Mouse (Mus musculus): ENCODE measurements around the gene P4ha3. TPM values are rescaled to one million over a fixed set of nuclear protein-coding genes. Genes with fewer than 3 reads are reported as not detected.

Gene P4ha3
- total RNA-seq (2012; rRNA removed) (0.35 and 0.39 TPM in 2 replicates), polyA plus RNA-seq (2012; ENCODE audit: insufficient read depth in 1 of 2, insufficient read length in 2 of 2, low read depth in 1 of 2, low replicate concordance in 2 of 2, missing spikeins in 1 of 2) (not detected)

DNA sequence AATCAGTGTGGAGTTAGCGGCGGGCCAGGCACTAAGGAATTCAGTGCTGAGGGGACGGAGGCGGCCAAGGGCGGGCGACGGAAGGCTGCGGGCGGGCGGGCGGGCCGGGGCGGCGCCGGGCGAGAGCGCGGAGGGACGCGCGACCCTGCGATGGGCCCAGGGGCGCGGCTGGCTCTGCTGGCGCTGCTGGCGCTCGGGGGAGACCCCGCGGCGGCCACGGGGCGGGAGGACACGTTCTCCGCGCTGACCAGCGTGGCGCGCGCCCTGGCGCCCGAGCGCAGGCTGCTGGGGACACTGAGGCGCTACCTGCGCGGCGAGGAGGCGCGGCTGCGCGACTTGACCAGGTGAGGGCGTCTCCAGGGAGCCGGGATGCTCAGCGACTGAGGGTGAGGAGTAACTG lies at the start of gene P4ha3:
Gene P4ha3, plus strand, starts transcription at position 138 of the 400 bp plus-strand sequence.
- Histone ChIP-seq H3K27ac (ENCODE audit: control insufficient read depth, low read depth, low read length) (no peak within 1 kb of the TSS), H3K79me2 (ENCODE audit: control insufficient read depth, insufficient read depth, low read length, poor library complexity) (no peaks in the 10 kb centered on the region), H3K9me3 (replicated peaks; ENCODE audit: insufficient read depth, low read length) (no peaks in the 10 kb centered on the region), H3K36me3 (ENCODE audit: control insufficient read depth in 1 of 2, insufficient read depth in 2 of 2, low read length in 2 of 2) (no peaks in the 10 kb centered on the region; a peak in 1 of 4 replicates), H3K4me1 (ENCODE audit: control insufficient read depth in 1 of 2, insufficient read depth in 2 of 2, low read length in 2 of 2) (0 out of 4 replicates have a peak, but pooled peaks cover 0 to 5% of the 10 kb centered on the region in 2 experiments), H3K27me3 (ENCODE audit: control insufficient read depth in 1 of 2, insufficient read depth in 2 of 2, low read length in 2 of 2) (peaks cover 0 to 4% of the 10 kb centered on the region in 2 experiments; a peak in 2 of 4 replicates), H3K4me3 (ENCODE audit: control insufficient read depth in 1 of 2, insufficient read depth in 1 of 2, low read depth in 2 of 2, low read length in 2 of 2) (no peak within 1 kb of the TSS), H3K9ac (ENCODE audit: control insufficient read depth, low read depth, low read length, poor library complexity, severe bottlenecking) (no peak within 1 kb of the TSS)
- no peak for DNase-seq (ENCODE audit: low read depth, low spot score)
- TF ChIP-seq RAD21 (IDR thresholded peaks at IDR 0.05; ENCODE audit: low read depth, low read length) (no peak), CTCF (IDR thresholded peaks at IDR 0.05 in 2 of 3, conservative IDR thresholded peaks at IDR 0.05 in 1 of 3; ENCODE audit: control insufficient read depth in 1 of 3, insufficient read depth in 1 of 3, low read depth in 2 of 3, low read length in 3 of 3, poor library complexity in 1 of 3, severe bottlenecking in 1 of 3) (peak in 1 of 3 experiments; percentile 9; a peak in 1 of 6 replicates)

DNA sequence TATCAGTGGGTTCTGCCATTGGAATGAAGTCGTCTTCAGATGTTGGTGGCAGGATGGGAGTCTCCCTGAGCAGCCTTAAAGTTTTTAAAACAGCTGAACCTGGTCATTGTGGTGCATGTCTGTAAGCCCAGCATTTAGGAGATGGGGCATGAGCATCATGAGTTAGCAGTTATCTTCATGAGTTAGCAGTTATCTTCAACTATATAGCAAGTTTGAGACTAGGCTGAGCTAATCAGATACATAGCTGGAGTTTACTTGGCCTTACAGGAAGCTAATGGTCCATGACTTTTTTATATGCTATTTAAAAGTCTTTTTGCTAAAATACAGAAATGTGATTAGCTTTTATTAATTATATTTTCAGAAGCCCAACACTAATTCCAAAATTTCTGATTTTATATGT lies 47.0 kb upstream of the P4ha3 start:
- no peaks in the 10 kb centered on the region for H3K27me3 ChIP-seq (ENCODE audit: control insufficient read depth in 1 of 2, insufficient read depth in 2 of 2, low read length in 2 of 2)
- peaks cover 0 to 32% of the 10 kb centered on the region in 2 experiments; a peak in 2 of 4 replicates for H3K36me3 ChIP-seq (ENCODE audit: control insufficient read depth in 1 of 2, insufficient read depth in 2 of 2, low read length in 2 of 2)
- H3K79me2 ChIP-seq (ENCODE audit: control insufficient read depth, insufficient read depth, low read length, poor library complexity), result no peaks in the 10 kb centered on the region
- H3K9me3 ChIP-seq (replicated peaks; ENCODE audit: insufficient read depth, low read length), result no peaks in the 10 kb centered on the region
- no peak overlapping the region for H3K4me3 ChIP-seq (ENCODE audit: control insufficient read depth in 1 of 2, insufficient read depth in 1 of 2, low read depth in 2 of 2, low read length in 2 of 2)
- no peak overlapping the region for H3K9ac ChIP-seq (ENCODE audit: control insufficient read depth, low read depth, low read length, poor library complexity, severe bottlenecking)
- H3K27ac ChIP-seq (ENCODE audit: control insufficient read depth, low read depth, low read length), result no peak overlapping the region
- DNase-seq (ENCODE audit: low read depth, low spot score), result peak; percentile 41
- no peak for TF ChIP-seq MAFK (IDR thresholded peaks at IDR 0.05; ENCODE audit: borderline replicate concordance, low read depth, low read length)
- TF ChIP-seq TAL1 (IDR thresholded peaks at IDR 0.05; ENCODE audit: low read length), result no peak
- peak; percentile 26 to 47; a peak in 1 of 4 replicates for TF ChIP-seq EP300 (IDR thresholded peaks at IDR 0.05; ENCODE audit: low read depth in 1 of 2, low read length in 2 of 2)
- TF ChIP-seq POLR2AphosphoS2 (IDR thresholded peaks at IDR 0.05; ENCODE audit: low read length), result no peak
- no peak for TF ChIP-seq E2F4 (IDR thresholded peaks at IDR 0.05; ENCODE audit: borderline replicate concordance, low read depth, low read length)
- peak; percentile 67 for TF ChIP-seq ETS1 (IDR thresholded peaks at IDR 0.05; ENCODE audit: low read depth, low read length)
- 0 out of 2 replicates have a peak, but pooled peaks have one; percentile 13 for TF ChIP-seq MXI1 (IDR thresholded peaks at IDR 0.05; ENCODE audit: low read depth, low read length)
- TF ChIP-seq HCFC1 (IDR thresholded peaks at IDR 0.05; ENCODE audit: low read depth, low read length), result no peak
- no peak for TF ChIP-seq UBTF (IDR thresholded peaks at IDR 0.05; ENCODE audit: borderline replicate concordance, insufficient read depth, low read depth, low read length)
- TF ChIP-seq GATA1 (IDR thresholded peaks at IDR 0.05; ENCODE audit: low read depth, low read length), result peak; percentile 66
- TF ChIP-seq RCOR1 (IDR thresholded peaks at IDR 0.05; ENCODE audit: low read depth, low read length), result 0 out of 2 replicates have a peak, but pooled peaks have one; percentile 18
- TF ChIP-seq JUND (IDR thresholded peaks at IDR 0.05; ENCODE audit: low read depth, low read length), result no peak
- H3K4me1 ChIP-seq (ENCODE audit: control insufficient read depth in 1 of 2, insufficient read depth in 2 of 2, low read length in 2 of 2), result peaks cover 13 to 18% of the 10 kb centered on the region in 2 experiments

GRCm38 (mm10) chr7:100240601-100241000 lies 44.7 kb upstream of the P4ha3 start:
- Histone ChIP-seq H3K79me2 (ENCODE audit: control insufficient read depth, insufficient read depth, low read length, poor library complexity) (no peaks in the 10 kb centered on the region), H3K36me3 (ENCODE audit: control insufficient read depth in 1 of 2, insufficient read depth in 2 of 2, low read length in 2 of 2) (peaks cover 0 to 42% of the 10 kb centered on the region in 2 experiments; a peak in 2 of 4 replicates), H3K27me3 (ENCODE audit: control insufficient read depth in 1 of 2, insufficient read depth in 2 of 2, low read length in 2 of 2) (no peaks in the 10 kb centered on the region), H3K4me1 (ENCODE audit: control insufficient read depth in 1 of 2, insufficient read depth in 2 of 2, low read length in 2 of 2) (peaks cover 21 to 24% of the 10 kb centered on the region in 2 experiments), H3K4me3 (ENCODE audit: control insufficient read depth in 1 of 2, insufficient read depth in 1 of 2, low read depth in 2 of 2, low read length in 2 of 2) (no peak overlapping the region), H3K27ac (ENCODE audit: control insufficient read depth, low read depth, low read length) (no peak overlapping the region), H3K9me3 (replicated peaks; ENCODE audit: insufficient read depth, low read length) (no peaks in the 10 kb centered on the region), H3K9ac (ENCODE audit: control insufficient read depth, low read depth, low read length, poor library complexity, severe bottlenecking) (no peak overlapping the region)
- no peak for DNase-seq (ENCODE audit: low read depth, low spot score)
- TF ChIP-seq CHD1 (IDR thresholded peaks at IDR 0.05; ENCODE audit: low read depth, low read length) (no peak), RAD21 (IDR thresholded peaks at IDR 0.05; ENCODE audit: low read depth, low read length) (no peak), KAT2A (conservative IDR thresholded peaks at IDR 0.05; ENCODE audit: low read depth, low read length) (no peak), CTCF (IDR thresholded peaks at IDR 0.05 in 2 of 3, conservative IDR thresholded peaks at IDR 0.05 in 1 of 3; ENCODE audit: control insufficient read depth in 1 of 3, insufficient read depth in 1 of 3, low read depth in 2 of 3, low read length in 3 of 3, poor library complexity in 1 of 3, severe bottlenecking in 1 of 3) (no peak), POLR2AphosphoS5 (IDR thresholded peaks at IDR 0.05; ENCODE audit: borderline replicate concordance, low read depth, low read length) (no peak), NELFE (IDR thresholded peaks at IDR 0.05; ENCODE audit: low read depth, low read length) (no peak), ZNF384 (IDR thresholded peaks at IDR 0.05; ENCODE audit: low read depth, low read length) (no peak), POLR2AphosphoS2 (IDR thresholded peaks at IDR 0.05; ENCODE audit: low read length) (no peak), TBP (IDR thresholded peaks at IDR 0.05; ENCODE audit: low read depth, low read length) (no peak), SMC3 (IDR thresholded peaks at IDR 0.05; ENCODE audit: low read depth, low read length) (no peak), TAL1 (IDR thresholded peaks at IDR 0.05; ENCODE audit: low read length) (no peak)

Measured in MEL (cell line).